Mouse (Mus musculus): ENCODE measurements at regions not wholly inside any gene's neighbourhood (a gene's known extent, or its start where the extent isn't known, plus 50 kb on each side); places are given as distances from the start of the nearest gene placed in this dataset.
A peak's percentile ranks its signal among the peaks of the same experiment; 100 is the strongest.

DNA sequence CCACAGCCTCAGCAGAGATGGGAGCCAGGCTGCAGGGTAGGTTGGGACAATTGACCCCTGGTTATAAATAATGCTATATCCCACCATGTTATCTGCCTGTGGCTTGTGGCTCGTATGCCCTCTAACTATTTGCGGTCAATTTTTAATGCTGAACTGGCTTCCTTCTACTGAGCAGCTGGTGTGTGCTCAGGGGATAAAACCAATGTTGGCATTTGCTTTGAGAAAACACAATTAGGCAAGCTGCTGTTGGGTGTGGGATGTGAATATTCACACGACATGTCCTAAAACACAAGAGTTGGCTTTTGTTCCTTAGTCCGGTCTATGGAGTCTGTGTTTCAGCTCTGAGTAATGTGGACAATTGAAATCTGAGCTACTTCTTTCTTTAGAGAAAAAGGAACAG lies 123.6 kb upstream of the Npvf start:
- peak; percentile 22 to 24 for DNase-seq (ENCODE audit: low spot score in 2 of 2)

GRCm38 (mm10) chr6:50780677-50781076 lies 126.4 kb upstream of the Npvf start:
- DNase-seq (ENCODE audit: low spot score in 2 of 2) = no peak

GRCm38 (mm10) chr6:50781271-50781670 lies 127.0 kb upstream of the Npvf start:
- DNase-seq (ENCODE audit: low spot score in 2 of 2) = no peak

GRCm38 (mm10) chr6:50782221-50782620 lies 128.0 kb upstream of the Npvf start:
- DNase-seq (ENCODE audit: low spot score in 2 of 2) = no peak

DNA sequence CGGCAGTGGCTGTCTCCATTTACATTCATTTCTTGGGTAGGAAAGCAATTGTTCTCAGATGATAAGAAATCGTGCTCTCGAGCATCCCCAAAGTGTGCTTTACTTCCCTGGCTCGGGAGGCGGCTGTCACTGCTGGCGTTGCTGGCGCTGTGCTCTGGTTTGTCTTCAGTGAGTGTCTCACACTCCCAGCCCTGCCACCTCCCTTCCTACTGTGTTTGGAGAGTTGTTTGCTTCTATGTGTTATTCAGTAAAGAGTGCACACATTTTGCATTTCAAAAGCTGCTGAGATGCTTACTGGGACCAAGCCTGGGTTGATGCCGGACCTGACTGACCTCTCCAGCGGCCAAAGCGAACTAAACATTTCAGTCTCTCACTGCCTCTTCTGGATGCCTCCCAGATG lies 129.3 kb upstream of the Npvf start:
- no peak for DNase-seq (ENCODE audit: low spot score in 2 of 2)

- DNase-seq (ENCODE audit: low spot score in 2 of 2) = peak in 1 of 2 experiments; percentile 40
Observed at GRCm38 (mm10) chr6:50784381-50784780, 130.1 kb upstream of the Npvf start.

DNA sequence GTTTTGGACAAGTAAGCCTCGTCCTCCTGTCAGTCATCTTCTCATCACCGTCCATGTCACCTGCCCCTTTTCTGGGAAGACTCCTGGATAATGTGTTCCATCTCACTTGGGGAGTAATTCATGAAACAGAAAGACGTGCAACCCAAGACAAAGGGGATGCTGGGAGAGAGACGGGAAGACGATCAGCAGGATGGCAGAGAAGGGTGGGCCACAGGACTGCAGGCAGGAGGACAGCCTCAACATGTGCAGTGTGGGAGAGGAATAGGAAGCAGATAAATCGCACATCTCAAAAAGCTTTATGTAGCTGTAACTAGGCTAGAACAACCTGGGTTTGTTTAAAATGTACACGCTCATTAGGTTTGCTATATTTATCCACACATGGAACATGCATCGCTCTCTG lies 133.4 kb upstream of the Npvf start:
- DNase-seq (ENCODE audit: low spot score in 2 of 2) = no peak

- DNase-seq (ENCODE audit: low spot score in 2 of 2) = no peak
Observed at GRCm38 (mm10) chr6:50799963-50800362, 145.7 kb upstream of the Npvf start.

GRCm38 (mm10) chr6:50802956-50803355 lies 148.7 kb upstream of the Npvf start:
- DNase-seq (ENCODE audit: low spot score in 2 of 2) = no peak

- no peak for DNase-seq (ENCODE audit: low spot score in 2 of 2)
Observed at GRCm38 (mm10) chr6:50804477-50805005, 150.3 kb upstream of the Npvf start.

DNA sequence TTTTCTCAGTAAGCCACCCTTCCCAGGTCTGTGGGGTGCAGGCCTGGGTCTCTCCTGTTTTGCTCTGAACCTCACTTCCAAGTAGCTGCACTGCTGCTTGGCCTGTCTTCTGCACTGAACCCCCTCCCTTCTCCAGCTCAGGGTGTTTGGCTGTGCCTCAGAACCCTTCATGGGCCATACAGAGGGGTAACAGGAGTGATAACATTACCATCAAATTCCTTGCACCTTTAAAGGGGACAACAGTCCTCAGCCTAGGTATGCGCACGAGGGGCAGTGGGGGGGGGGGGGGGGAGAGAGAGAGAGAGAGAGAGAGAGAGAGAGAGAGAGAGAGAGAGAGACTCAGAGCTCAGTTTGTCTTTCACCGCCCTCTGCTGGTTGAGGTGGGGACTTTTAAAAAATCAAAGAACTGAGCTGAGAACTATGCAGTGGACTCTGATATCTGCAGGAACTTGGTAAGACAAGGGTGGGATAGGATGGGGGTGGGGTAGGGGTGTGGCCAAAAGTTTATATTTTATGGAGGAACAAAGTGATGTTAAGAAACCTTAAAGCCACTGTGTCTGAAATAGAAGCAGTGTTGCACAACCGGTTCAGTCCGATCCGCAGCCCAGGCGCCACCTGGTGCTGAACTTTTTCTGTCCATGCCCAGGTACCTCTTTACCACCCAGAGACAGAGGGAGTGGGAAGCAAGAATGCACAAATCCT lies 152.3 kb upstream of the Npvf start:
- peak in 1 of 2 experiments; percentile 71 for DNase-seq (ENCODE audit: low spot score in 2 of 2)

DNA sequence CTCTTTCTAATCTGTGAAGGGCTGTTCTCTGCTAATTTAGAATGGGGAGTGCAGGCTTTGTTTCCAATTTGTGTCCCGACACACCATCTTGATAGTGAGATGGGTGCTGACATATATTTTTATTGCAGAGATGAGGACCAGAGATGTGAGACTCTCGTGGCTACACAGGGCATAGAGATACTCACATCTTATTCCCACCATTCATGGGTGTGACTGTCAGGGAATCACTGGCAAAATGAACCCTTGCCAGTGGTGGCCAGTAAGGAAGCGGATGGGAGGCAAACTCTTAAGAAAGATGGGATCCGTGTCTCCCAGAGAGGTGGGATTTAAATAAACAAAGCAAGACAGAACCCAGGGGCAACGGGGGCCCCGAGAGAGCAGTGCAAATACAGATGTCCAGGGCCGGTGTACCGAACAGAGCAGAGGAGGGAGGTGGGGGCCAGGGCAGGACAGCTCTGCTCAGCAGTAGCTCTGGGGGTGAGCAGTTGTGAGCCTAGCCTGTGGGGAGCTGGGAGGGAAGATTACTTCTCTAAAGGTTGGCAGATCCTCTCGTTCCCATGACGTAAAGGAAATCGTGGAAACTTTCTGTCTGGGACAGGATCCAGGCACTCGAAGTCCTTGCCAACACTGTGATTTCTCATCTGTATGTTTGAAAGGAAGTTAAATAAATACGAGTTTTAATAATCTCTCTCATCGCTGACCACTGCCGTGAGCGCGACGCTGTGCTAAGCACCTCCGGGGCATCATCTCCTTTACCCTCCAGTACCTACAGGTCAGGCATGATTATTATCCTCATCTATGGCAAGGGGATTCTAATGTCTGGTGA lies 153.2 kb upstream of the Npvf start:
- no peak for DNase-seq (ENCODE audit: low spot score in 2 of 2)

GRCm38 (mm10) chr6:50808126-50808525 lies 153.9 kb upstream of the Npvf start:
- peak; percentile 78 to 86 for DNase-seq (ENCODE audit: low spot score in 2 of 2)

- DNase-seq (ENCODE audit: low spot score in 2 of 2) = no peak
Observed at GRCm38 (mm10) chr6:50808811-50809668, 154.8 kb upstream of the Npvf start.

- no peak for DNase-seq (ENCODE audit: low spot score in 2 of 2)
Observed at GRCm38 (mm10) chr6:50809669-50809983, 155.4 kb upstream of the Npvf start.

- DNase-seq (ENCODE audit: low spot score in 2 of 2) = no peak
Observed at GRCm38 (mm10) chr6:50814936-50815500, 160.8 kb upstream of the Npvf start.

- DNase-seq (ENCODE audit: low spot score in 2 of 2) = no peak
Observed at GRCm38 (mm10) chr6:50815579-50815978, 161.3 kb upstream of the Npvf start.

DNA sequence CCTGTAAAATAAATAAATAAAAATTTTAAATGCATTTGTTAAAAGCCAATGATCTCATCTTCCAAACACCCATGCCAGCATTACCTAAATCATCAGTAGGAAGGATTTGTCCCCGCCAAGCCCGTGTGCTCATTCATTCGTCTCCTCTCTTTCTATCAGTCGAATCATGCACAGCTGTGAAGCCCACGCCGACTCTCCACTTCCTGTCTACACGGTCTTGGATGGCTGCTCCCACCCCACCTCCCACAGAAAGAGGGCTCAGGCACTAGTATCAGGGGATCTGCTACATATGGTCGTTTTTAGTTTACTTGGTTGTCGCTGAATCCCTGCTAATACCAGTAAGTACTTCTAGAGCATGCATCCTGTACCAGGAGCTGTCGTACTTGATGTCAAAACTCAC lies 163.2 kb upstream of the Npvf start:
- no peak for DNase-seq (ENCODE audit: low spot score in 2 of 2)

DNA sequence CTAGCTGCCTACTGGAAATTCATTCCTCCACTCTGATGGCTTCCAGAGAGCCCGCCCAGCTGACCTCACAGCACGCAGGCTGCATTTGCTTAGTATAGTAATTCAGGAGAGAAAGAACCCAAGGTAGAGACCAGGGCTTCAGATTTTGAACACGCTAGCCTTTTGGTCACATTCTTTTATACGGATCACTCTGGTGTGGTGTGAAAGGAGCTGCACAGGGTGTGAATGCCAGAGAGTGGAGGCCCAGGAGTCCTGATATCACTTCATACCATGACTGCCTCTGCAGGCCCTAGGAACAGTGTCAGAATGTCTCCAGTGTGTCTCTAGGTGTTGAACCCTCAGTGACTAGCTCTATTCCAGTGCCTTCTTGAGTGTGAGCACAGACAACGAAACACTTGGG lies 164.2 kb upstream of the Npvf start:
- DNase-seq (ENCODE audit: low spot score in 2 of 2) = no peak

DNA sequence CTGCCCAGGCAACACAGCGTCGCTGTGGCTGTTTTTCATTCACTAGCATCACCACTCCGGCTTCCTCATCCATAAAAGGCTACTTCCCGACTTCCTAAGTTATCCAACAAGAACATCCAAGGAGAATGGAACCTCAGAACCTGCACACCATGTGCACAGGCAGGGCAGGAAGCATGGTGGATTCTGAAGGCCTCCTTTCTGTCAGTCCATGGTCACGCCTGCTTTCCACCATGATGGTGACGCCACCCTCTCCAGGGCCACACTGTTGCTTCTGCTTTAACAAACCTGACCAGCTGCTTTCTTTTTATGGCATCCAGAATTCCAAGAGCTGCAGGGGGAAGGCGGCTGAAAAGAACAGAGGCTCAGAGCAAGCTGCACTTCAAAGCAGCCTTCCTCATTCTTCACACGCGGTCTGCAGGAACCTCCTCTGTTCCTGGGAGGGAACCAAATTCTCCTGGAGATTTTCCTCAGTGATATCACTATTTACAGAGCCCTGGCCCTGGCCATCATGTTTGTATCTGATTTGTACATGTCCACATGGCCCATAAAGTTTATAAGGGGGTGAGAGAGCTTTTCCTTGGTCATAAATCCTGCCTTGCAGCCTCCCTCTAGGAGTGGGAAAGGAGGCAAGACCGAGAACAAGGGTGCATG lies 164.8 kb upstream of the Npvf start:
- no peak for DNase-seq (ENCODE audit: low spot score in 2 of 2)

Measured in layer of hippocampus, postnatal 14 days (tissue).